Mouse (Mus musculus) kidney, adult 2 months (tissue): ENCODE data around the gene Ino80e.

Experiments used
- CTCF ChIP-seq: fragments of 200-500 bp; conservative IDR thresholded peaks from 2 replicates; pipeline ENCODE4 v1.5.1; 2011; ENCODE audit warnings: low read depth, mild to moderate bottlenecking, control low read depth, low read length, moderate library complexity, mixed read lengths; ENCODE audit not compliant: insufficient read depth, insufficient read length
- POLR2A ChIP-seq: fragments of 200-500 bp; IDR thresholded peaks from one replicate; pipeline ENCODE4 v1.6.1; 2011; ENCODE audit warnings: low read depth, low read length, control low read depth

- TF ChIP-seq CTCF (no peak), POLR2A (no peak)
Observed at GRCm38 (mm10) chr7:126870520-126870891, 8.3 kb upstream of the Ino80e start.
